Mouse (Mus musculus): ENCODE results near the gene Plin2.
"Not testable (repeated sequence)": the region's sequence is repeated elsewhere in the genome, so short reads cannot be mapped to it uniquely, and the experiment has no call there.

Gene Plin2

GRCm38 (mm10) chr4:86632556-86632955 is 37.3 kb downstream of the Plin2 start:
- in situ Hi-C loops (cut with MboI, MseI), result not testable (repeated sequence)

GRCm38 (mm10) chr4:86631831-86632230 is 38.0 kb downstream of the Plin2 start:
- in situ Hi-C loops (cut with MboI, MseI), result no loop called here

GRCm38 (mm10) chr4:86626496-86626895 is 43.4 kb downstream of the Plin2 start:
- in situ Hi-C loops (cut with MboI, MseI), result loop anchor here (10.0 kb wide), 1 partner anchor 68 kb away; no protein-coding TSS in a partner anchor

GRCm38 (mm10) chr4:86625463-86625862 is 44.4 kb downstream of the Plin2 start:
- in situ Hi-C loops (cut with MboI, MseI), result loop anchor here (10.0 kb wide), 1 partner anchor 69 kb away; no protein-coding TSS in a partner anchor

GRCm38 (mm10) chr4:86622532-86622931 is 47.3 kb downstream of the Plin2 start:
- in situ Hi-C loops (cut with MboI, MseI), result loop anchor here (10.0 kb wide), 1 partner anchor 72 kb away; no protein-coding TSS in a partner anchor

GRCm38 (mm10) chr4:86622116-86622515 is 47.7 kb downstream of the Plin2 start:
- in situ Hi-C loops (cut with MboI, MseI), result loop anchor here (10.0 kb wide), 1 partner anchor 73 kb away; no protein-coding TSS in a partner anchor

GRCm38 (mm10) chr4:86620506-86620905 is 49.4 kb downstream of the Plin2 start:
- in situ Hi-C loops (cut with MboI, MseI), result loop anchor here (10.0 kb wide), 1 partner anchor 74 kb away; no protein-coding TSS in a partner anchor

GRCm38 (mm10) chr4:86612289-86612620 is 57.6 kb downstream of the Plin2 start:
- in situ Hi-C loops (cut with MboI, MseI), result loop anchor here (5.0 kb wide), 1 partner anchor 35 kb away; the partner anchor contains the start of gene Rraga

GRCm38 (mm10) chr4:86611524-86612288 is 58.2 kb downstream of the Plin2 start, which contains the start of gene Haus6:
Haus6 (minus strand) TSS chr4:86612055.
- in situ Hi-C loops (cut with MboI, MseI), result loop anchor here (5.0 kb wide), 1 partner anchor 34 kb away; the partner anchor contains the start of gene Rraga

Data from T-helper 2 cell (primary cell).